Mouse (Mus musculus) ES-Bruce4 (cell line): Measurements from ENCODE around the gene Gdf3.

ENCODE experiments used
- CTCF ChIP-seq: IDR thresholded peaks from one replicate; pipeline ENCODE4 v1.8.1; 2011; ENCODE audit warnings: low read depth, low read length
- EP300 ChIP-seq: IDR thresholded peaks from 2 replicates; pipeline ENCODE4 v1.6.1; 2011; ENCODE audit warnings: low read depth, low read length; ENCODE audit not compliant: insufficient read depth
- POLR2A ChIP-seq: IDR thresholded peaks from one replicate; pipeline ENCODE4 v1.8.1; 2011; ENCODE audit warnings: low read length; ENCODE audit not compliant: insufficient read depth

GRCm38 (mm10) chr6:122599054-122599737 lies 10.7 kb downstream of the Gdf3 start:
- no peak for TF ChIP-seq EP300
- TF ChIP-seq POLR2A: no peak
- TF ChIP-seq CTCF: no peak
